Mouse (Mus musculus) midbrain, embryonic 11.5 days (tissue): Measurements from ENCODE around the gene Tsc22d1. TPM values are rescaled to one million over a fixed set of nuclear protein-coding genes. Genes with fewer than 3 reads are reported as not detected.

Experiments
- ATAC-seq: fragments of 200-750 bp; cut with Nextera tagmentation; 2 replicates; pipeline ENCODE4 v1.8.0; 2017; ENCODE audit warnings: moderate TSS enrichment, moderate library complexity; ENCODE audit not compliant: low FRiP score
- DNase-seq: peaks from one replicate; pipeline ENCODE4 v3.0.0; 2015; ENCODE audit warnings: low spot score; ENCODE audit errors: missing footprints
- H3K27ac ChIP-seq: fragments of 300-500 bp; sonication (generic); 2 replicates; pipeline ENCODE4 v1.5.1; 2014; ENCODE audit warnings: low read depth, low read length
- H3K27me3 ChIP-seq: fragments of 300-500 bp; sonication (generic); 2 replicates; pipeline ENCODE4 v1.6.1; 2014; ENCODE audit warnings: mild to moderate bottlenecking, low read length, moderate library complexity, mixed read lengths; ENCODE audit not compliant: control insufficient read depth, insufficient read depth
- H3K36me3 ChIP-seq: fragments of 300-500 bp; sonication (generic); 2 replicates; pipeline ENCODE4 v1.6.1; 2014; ENCODE audit warnings: mild to moderate bottlenecking, low read length, moderate library complexity, mixed read lengths; ENCODE audit not compliant: control insufficient read depth, insufficient read depth
- H3K4me1 ChIP-seq: fragments of 300-500 bp; sonication (generic); 2 replicates; pipeline ENCODE4 v1.6.1; 2014; ENCODE audit warnings: low read length; ENCODE audit not compliant: control insufficient read depth, insufficient read depth
- H3K4me2 ChIP-seq: fragments of 300-500 bp; sonication (generic); 2 replicates; pipeline ENCODE4 v1.6.1; 2014; ENCODE audit warnings: mild to moderate bottlenecking, moderate library complexity
- H3K4me3 ChIP-seq: fragments of 300-500 bp; sonication (generic); 2 replicates; pipeline ENCODE4 v1.5.1; 2014; ENCODE audit warnings: low read depth, low read length
- H3K9ac ChIP-seq: fragments of 300-500 bp; sonication (generic); 2 replicates; pipeline ENCODE4 v1.6.1; 2014; ENCODE audit warnings: low read length
- H3K9me3 ChIP-seq: fragments of 300-500 bp; sonication (generic); 2 replicates; pipeline ENCODE4 v1.6.1; 2016; ENCODE audit warnings: low read length; ENCODE audit not compliant: control insufficient read depth
- WGBS: fragments of 180-500 bp; shearing (Covaris S2); extraction: QIAGEN DNeasy Blood & Tissue Kit; methylation state at CpG from one replicate; pipeline ENCODE4 v1.1.7; 2014; 5-methylcytosine and 5-hydroxymethylcytosine counted together
- polyA plus RNA-seq: library from polyadenylated mRNA; unstranded; fragments of >200 nt; fragmentation: Nextera tagmentation; extraction: Ambion mirVana; gene quantifications from 2 replicates; pipeline ENCODE4 v1.2.1, GENCODE M21; 2014

Tsc22d1 gene
- polyA plus RNA-seq, 1 experiment from 2014 or later: 495 TPM

DNA sequence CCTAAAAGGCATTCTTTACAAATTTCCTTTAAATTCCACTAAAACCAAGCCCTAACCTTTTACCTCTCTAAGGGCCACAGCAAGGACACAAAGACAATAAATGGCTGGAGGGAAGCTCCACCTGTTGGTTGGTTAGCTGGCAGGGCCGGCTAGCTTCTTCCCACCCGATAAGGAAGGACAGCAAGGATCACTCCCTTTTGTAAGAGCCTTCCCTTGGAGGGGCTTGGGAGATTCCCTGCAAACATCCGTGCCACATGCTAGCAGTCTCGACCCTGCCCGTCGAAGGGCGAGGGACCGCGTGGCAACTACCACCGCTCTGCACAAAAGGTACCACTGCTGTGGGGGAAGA, 1.0 kb upstream of the Tsc22d1 start:
- no peaks in the 10 kb centered on the region for H3K9me3 ChIP-seq
- peak overlapping the region; percentile 79 for H3K4me2 ChIP-seq
- peak overlapping the region; percentile 99 for H3K9ac ChIP-seq
- H3K27me3 ChIP-seq: no peaks in the 10 kb centered on the region
- H3K4me3 ChIP-seq: peak overlapping the region; percentile 99
- H3K36me3 ChIP-seq: peaks cover 18% of the 10 kb centered on the region
- peaks cover 26% of the 10 kb centered on the region for H3K4me1 ChIP-seq
- DNase-seq (no peak), ATAC-seq (no peak; the same call in 1 of the 2 replicates)
- 0% methylated on average over 10 of the region's 10 CpGs for WGBS
- peak overlapping the region; percentile 100 for H3K27ac ChIP-seq

DNA sequence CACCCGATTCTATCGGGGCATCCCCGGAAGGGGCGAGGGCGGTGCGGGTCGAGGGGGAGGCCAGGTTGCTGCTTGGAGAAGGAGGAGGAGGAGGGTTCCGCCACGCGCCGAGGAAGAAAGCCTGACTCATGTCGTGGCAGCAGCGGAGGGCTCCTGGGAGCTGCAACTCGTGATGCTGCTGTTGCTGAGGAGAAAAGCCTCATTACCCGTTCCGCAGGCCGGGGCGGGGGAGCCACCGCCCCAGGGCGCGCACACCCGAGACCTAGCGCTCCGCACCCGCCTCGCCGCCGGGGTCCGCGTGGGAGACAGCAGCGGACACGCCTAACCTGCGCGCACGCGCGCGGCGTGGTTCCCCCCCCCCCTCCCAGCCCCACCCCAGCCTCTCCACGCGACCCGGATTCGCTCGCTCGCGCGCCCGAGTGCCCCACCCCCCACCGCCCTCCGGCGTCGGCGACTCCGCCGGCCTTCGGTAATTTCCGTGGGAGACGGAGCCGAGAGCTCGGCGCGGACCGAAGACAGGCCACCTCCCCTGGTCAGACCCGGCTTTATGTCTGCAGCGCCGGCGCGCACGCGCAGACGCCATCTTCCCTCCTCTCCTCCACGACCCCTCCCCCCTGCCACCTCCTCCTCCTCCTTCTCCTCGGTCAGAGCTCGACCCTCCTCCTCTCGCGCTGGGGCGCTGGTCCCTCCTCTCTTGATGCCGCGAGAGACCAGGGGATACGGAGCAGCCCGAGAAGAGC, 469 bp upstream of the Tsc22d1 start:
- no peaks in the 10 kb centered on the region for H3K27me3 ChIP-seq
- no peaks in the 10 kb centered on the region for H3K9me3 ChIP-seq
- DNase-seq (peak; percentile 100), ATAC-seq (peak; percentile 95)
- H3K27ac ChIP-seq: peak overlapping the region; percentile 100
- peak overlapping the region; percentile 87 for H3K4me2 ChIP-seq
- peak overlapping the region; percentile 99 for H3K4me3 ChIP-seq
- peaks cover 19% of the 10 kb centered on the region for H3K36me3 ChIP-seq
- peak overlapping the region; percentile 99 for H3K9ac ChIP-seq
- H3K4me1 ChIP-seq: peaks cover 29% of the 10 kb centered on the region
- 0% methylated on average over 59 of the region's 81 CpGs for WGBS

DNA sequence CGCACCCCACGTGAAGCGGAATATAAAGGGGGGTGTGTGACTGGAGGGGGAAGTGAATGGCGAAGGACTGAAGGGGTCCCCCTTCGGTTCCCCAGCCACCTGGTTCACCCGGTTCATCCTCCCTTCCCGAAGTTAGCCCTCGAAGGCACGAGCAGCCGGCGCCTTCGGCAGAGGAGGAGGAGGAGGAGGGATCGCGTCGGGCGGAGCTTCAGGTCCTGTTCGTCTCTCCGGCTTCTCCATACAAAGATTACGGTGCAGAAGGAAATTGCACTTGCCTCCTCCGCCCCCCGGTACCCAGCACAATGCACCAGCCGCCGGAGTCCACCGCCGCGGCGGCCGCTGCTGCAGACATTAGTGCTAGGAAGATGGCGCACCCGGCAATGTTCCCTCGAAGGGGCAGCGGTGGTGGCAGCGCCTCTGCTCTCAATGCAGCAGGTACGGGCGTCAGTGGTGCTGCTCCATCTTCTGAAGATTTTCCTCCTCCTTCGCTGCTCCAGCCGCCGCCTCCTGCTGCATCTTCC, 1.1 kb downstream of the Tsc22d1 start:
- Histone ChIP-seq H3K9ac (peak overlapping the region; percentile 99), H3K4me2 (peak overlapping the region; percentile 87), H3K27ac (peak overlapping the region; percentile 100), H3K36me3 (peaks cover 19% of the 10 kb centered on the region), H3K4me1 (peaks cover 38% of the 10 kb centered on the region), H3K27me3 (no peaks in the 10 kb centered on the region), H3K4me3 (peak overlapping the region; percentile 99), H3K9me3 (no peaks in the 10 kb centered on the region)
- ATAC-seq: peak; percentile 0; the same call in 1 of the 2 replicates
- DNase-seq: peak; percentile 94
- WGBS: 1% methylated on average over 35 of the region's 38 CpGs

DNA sequence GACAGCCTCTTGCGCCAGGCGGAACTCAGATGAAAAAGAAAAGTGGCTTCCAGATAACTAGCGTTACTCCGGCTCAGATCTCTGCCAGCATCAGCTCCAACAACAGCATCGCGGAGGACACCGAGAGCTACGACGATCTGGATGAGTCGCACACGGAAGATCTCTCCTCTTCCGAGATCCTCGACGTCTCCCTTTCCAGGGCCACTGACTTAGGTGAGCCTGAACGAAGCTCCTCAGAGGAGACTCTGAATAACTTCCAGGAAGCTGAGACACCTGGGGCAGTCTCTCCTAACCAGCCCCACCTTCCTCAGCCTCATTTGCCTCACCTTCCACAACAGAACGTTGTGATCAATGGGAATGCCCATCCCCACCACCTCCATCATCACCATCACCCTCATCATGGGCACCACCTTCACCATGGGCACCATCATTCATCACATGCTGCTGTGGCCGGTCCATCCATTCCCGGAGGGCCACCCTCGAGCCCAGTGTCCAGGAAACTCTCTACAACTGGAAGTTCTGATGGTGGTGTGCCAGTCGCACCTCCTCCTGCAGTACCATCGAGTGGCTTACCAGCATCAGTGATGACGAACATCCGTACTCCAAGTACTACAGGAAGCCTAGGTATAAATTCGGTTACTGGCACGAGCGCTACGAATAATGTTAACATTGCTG, 1.7 kb downstream of the Tsc22d1 start:
- Histone ChIP-seq H3K27ac (peak overlapping the region; percentile 100; the same call in 1 of the 2 replicates), H3K4me3 (peak overlapping the region; percentile 99), H3K4me1 (peaks cover 43% of the 10 kb centered on the region), H3K27me3 (no peaks in the 10 kb centered on the region), H3K36me3 (peaks cover 19% of the 10 kb centered on the region), H3K9ac (peak overlapping the region; percentile 99), H3K9me3 (no peaks in the 10 kb centered on the region), H3K4me2 (peak overlapping the region; percentile 87)
- ATAC-seq (no peak), DNase-seq (peak; percentile 89)
- 50% methylated on average over 27 of the region's 27 CpGs for WGBS

DNA sequence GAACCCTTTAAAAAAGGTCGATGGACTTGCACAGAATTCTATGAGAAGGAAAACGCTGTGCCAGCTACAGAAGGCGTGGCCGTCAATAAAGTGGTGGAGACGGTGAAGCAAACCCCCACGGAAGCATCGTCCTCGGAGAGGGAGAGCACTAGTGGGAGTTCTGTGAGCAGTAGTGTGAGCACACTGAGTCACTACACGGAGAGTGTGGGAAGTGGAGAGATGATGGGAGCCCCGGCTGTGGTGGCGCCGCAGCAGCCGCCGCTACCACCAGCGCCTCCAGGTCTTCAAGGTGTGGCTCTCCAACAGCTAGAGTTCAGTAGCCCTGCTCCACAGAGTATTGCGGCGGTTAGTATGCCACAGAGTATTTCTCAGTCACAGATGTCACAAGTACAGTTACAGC, 2.6 kb downstream of the Tsc22d1 start:
- no peaks in the 10 kb centered on the region for H3K9me3 ChIP-seq
- H3K9ac ChIP-seq: no peak overlapping the region
- H3K4me1 ChIP-seq: peaks cover 43% of the 10 kb centered on the region
- peaks cover 21% of the 10 kb centered on the region for H3K36me3 ChIP-seq
- ATAC-seq (no peak), DNase-seq (no peak)
- WGBS: 93% methylated on average over 17 of the region's 17 CpGs
- H3K4me2 ChIP-seq: peak overlapping the region; percentile 87
- H3K27ac ChIP-seq: no peak overlapping the region
- H3K27me3 ChIP-seq: no peaks in the 10 kb centered on the region
- H3K4me3 ChIP-seq: peak overlapping the region; percentile 99

DNA sequence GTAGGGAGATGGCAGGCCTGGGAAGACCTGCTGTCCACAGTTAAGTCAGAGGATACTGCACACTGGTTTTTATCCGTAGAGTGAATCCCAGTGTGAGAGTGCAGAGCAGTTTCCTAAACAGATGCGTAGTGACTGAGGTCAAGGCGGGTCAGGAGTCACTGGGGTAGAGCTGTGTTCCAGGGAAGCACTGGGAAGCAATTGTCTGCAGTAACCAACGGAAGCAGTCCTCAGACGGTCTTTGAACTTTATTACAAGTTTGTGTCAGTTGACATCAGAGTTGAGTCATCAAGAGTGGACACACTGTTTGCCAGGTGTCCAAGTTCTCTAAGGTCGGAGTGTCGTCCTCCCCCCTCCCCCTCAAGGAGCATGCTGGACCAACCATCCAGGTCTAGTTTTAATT, 6.0 kb downstream of the Tsc22d1 start:
- no peak overlapping the region for H3K27ac ChIP-seq
- 30% methylated on average over 7 of the region's 7 CpGs for WGBS
- no peaks in the 10 kb centered on the region for H3K27me3 ChIP-seq
- peak overlapping the region; percentile 26 for H3K4me3 ChIP-seq
- H3K4me2 ChIP-seq: peak overlapping the region; percentile 47
- ATAC-seq: no peak
- DNase-seq: no peak
- peaks cover 29% of the 10 kb centered on the region for H3K36me3 ChIP-seq
- peaks cover 46% of the 10 kb centered on the region for H3K4me1 ChIP-seq
- 0 out of 2 replicates have a peak overlapping the region, but pooled peaks have one; percentile 34 for H3K9ac ChIP-seq
- no peaks in the 10 kb centered on the region for H3K9me3 ChIP-seq

DNA sequence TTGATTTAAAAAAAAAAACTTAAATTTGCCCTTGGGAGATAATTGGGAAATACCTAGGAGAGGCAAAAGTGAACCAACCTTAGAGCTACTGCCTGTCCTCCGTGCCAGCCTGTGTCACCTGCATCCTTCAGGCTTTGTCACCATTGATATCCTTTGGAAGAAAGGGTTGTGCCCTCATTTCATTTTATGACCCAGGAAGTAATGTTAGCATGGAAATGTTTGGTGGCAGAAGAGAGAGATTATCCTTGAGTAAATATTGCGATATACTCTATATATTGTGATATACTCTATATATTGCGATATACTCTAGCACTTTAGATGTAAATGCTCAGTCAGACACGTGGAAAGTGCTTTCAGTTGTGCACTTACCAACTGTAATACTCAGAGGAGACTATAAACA, 6.4 kb downstream of the Tsc22d1 start:
- no peak overlapping the region for H3K9ac ChIP-seq
- peak overlapping the region; percentile 47 for H3K4me2 ChIP-seq
- no peak overlapping the region for H3K27ac ChIP-seq
- peaks cover 46% of the 10 kb centered on the region for H3K4me1 ChIP-seq
- no peak for ATAC-seq
- DNase-seq: no peak
- 89% methylated on average over 4 of the region's 4 CpGs for WGBS
- H3K27me3 ChIP-seq: no peaks in the 10 kb centered on the region
- H3K36me3 ChIP-seq: peaks cover 29% of the 10 kb centered on the region
- no peaks in the 10 kb centered on the region for H3K9me3 ChIP-seq
- peak overlapping the region; percentile 26 for H3K4me3 ChIP-seq

DNA sequence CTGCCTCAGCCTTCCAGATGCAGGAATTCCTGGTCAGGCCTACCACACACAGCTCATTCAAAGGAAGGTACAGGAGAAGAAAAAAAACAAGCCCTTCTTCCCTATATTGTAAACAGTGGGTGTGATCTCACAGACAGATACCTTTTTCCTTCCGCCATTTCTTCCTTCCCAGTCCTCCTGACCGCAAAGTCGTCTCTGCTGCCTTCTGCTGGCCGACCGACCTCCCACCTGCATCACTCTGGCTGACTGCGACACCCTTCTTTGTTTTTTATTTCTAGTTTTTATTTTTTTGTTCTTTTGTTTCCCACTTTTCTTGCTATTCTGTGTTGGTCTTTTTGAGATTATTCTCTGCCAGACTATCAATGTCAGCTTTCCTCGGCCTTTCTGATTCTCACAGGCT, 10.7 kb downstream of the Tsc22d1 start:
- H3K9me3 ChIP-seq: no peaks in the 10 kb centered on the region
- DNase-seq (no peak), ATAC-seq (no peak)
- no peak overlapping the region for H3K4me3 ChIP-seq
- peaks cover 12% of the 10 kb centered on the region for H3K4me1 ChIP-seq
- WGBS: 94% methylated on average over 7 of the region's 7 CpGs
- H3K9ac ChIP-seq: no peak overlapping the region
- H3K36me3 ChIP-seq: peaks cover 15% of the 10 kb centered on the region
- H3K4me2 ChIP-seq: no peak overlapping the region
- no peaks in the 10 kb centered on the region for H3K27me3 ChIP-seq
- no peak overlapping the region for H3K27ac ChIP-seq

DNA sequence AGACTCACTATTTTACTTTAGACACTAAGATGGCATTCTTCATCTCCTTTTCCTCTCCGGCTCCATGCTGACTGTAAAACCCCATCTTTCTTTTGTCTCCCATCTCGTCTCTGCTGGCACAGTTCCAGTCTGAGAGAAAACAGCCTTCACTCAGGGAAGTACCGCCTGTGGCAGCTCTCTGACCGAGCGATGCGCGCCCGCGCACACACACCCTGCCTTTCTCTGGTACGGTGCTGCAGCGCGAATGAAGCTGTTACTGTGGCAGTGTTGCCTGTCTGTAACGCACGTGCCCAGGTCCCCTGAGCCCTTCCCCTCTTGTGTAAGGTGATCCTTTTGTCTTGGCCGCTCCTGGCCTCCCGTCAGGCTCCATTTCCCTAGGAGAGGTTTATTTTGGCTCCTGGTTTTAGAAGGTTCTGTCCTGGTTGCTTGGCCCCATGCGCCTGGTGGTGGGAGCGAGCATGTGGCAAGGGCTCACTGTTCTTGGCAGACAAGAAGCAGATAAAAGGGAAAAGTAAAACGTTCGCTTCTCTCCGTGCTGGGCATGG, 11.3 kb downstream of the Tsc22d1 start:
- no peak overlapping the region for H3K9ac ChIP-seq
- ATAC-seq: 0 out of 2 replicates have a peak, but pooled peaks have one; percentile 27

More for the DNA sequence above, 11.3 kb downstream of the Tsc22d1 start:
- no peak for DNase-seq
- Histone ChIP-seq H3K4me3 (no peak overlapping the region), H3K9me3 (no peaks in the 10 kb centered on the region), H3K4me1 (peaks cover 6% of the 10 kb centered on the region), H3K27me3 (no peaks in the 10 kb centered on the region), H3K27ac (no peak overlapping the region), H3K4me2 (no peak overlapping the region), H3K36me3 (peaks cover 15% of the 10 kb centered on the region)
- 93% methylated on average over 21 of the region's 21 CpGs for WGBS
